Mouse (Mus musculus) adrenal gland, postnatal 10 days (tissue): ENCODE results near the gene Gucy2e. TPM values are rescaled to one million over a fixed set of nuclear protein-coding genes. Genes with fewer than 3 reads are reported as not detected.
A peak's percentile ranks its signal among the peaks of the same experiment; 100 is the strongest.

Source experiments
- DNase-seq: peaks from one replicate; pipeline ENCODE4 v3.0.0; 2021; ENCODE audit warnings: mixed read lengths
- long read RNA-seq, 2 experiments: library from polyadenylated mRNA; stranded (forward); transcript quantifications; one replicate each; pipeline ENCODE4 v2.0.0; 2021
- total RNA-seq, 2 experiments: library from RNA; stranded (reverse); gene quantifications; 2 replicates each; pipeline ENCODE4 v1.2.3; 2021

The Gucy2e gene
- not detected for total RNA-seq
- long read RNA-seq, experiment 1 = 0 reads
- long read RNA-seq, experiment 2 = 0 reads

GRCm38 (mm10) chr11:69236926-69237260 lies at the start of gene Gucy2e:
Gucy2e (minus strand) TSS chr11:69237036.
- no peak for DNase-seq

- no peak for DNase-seq
Measured at GRCm38 (mm10) chr11:69277267-69277666, 40.4 kb upstream of the Gucy2e start.

GRCm38 (mm10) chr11:69276081-69276480 lies 39.2 kb upstream of the Gucy2e start:
- peak; percentile 68 for DNase-seq

- no peak for DNase-seq
Measured at GRCm38 (mm10) chr11:69275650-69276049, 38.8 kb upstream of the Gucy2e start.

GRCm38 (mm10) chr11:69272122-69272740 lies 35.4 kb upstream of the Gucy2e start:
- DNase-seq = peak; percentile 92

- peak; percentile 87 for DNase-seq
Measured at GRCm38 (mm10) chr11:69269575-69269974, 32.7 kb upstream of the Gucy2e start.

- DNase-seq = no peak
Measured at GRCm38 (mm10) chr11:69268100-69268499, 31.3 kb upstream of the Gucy2e start.

GRCm38 (mm10) chr11:69267341-69267740 lies 30.5 kb upstream of the Gucy2e start:
- peak; percentile 26 for DNase-seq

GRCm38 (mm10) chr11:69266253-69266652 lies 29.4 kb upstream of the Gucy2e start:
- DNase-seq = no peak

GRCm38 (mm10) chr11:69265410-69265809 lies 28.6 kb upstream of the Gucy2e start:
- no peak for DNase-seq

GRCm38 (mm10) chr11:69264276-69264675 lies 27.4 kb upstream of the Gucy2e start:
- no peak for DNase-seq

GRCm38 (mm10) chr11:69260111-69260510 lies 23.3 kb upstream of the Gucy2e start:
- DNase-seq = no peak

- DNase-seq = peak; percentile 58
Measured at GRCm38 (mm10) chr11:69258287-69258686, 21.5 kb upstream of the Gucy2e start.

- DNase-seq = no peak
Measured at GRCm38 (mm10) chr11:69257807-69258206, 21.0 kb upstream of the Gucy2e start.

- no peak for DNase-seq
Measured at GRCm38 (mm10) chr11:69257072-69257471, 20.2 kb upstream of the Gucy2e start.

GRCm38 (mm10) chr11:69254808-69255207 lies 18.0 kb upstream of the Gucy2e start:
- no peak for DNase-seq

- DNase-seq = no peak
Measured at GRCm38 (mm10) chr11:69253131-69253530, 16.3 kb upstream of the Gucy2e start.

- no peak for DNase-seq
Measured at GRCm38 (mm10) chr11:69251953-69252352, 15.1 kb upstream of the Gucy2e start.

- DNase-seq = no peak
Measured at GRCm38 (mm10) chr11:69251135-69251842, 14.5 kb upstream of the Gucy2e start.

GRCm38 (mm10) chr11:69250106-69250505 lies 13.3 kb upstream of the Gucy2e start:
- DNase-seq = no peak

GRCm38 (mm10) chr11:69249131-69249530 lies 12.3 kb upstream of the Gucy2e start:
- DNase-seq = no peak

- DNase-seq = no peak
Measured at GRCm38 (mm10) chr11:69245643-69246042, 8.8 kb upstream of the Gucy2e start.

GRCm38 (mm10) chr11:69244911-69245310 lies 8.1 kb upstream of the Gucy2e start:
- DNase-seq = peak; percentile 66
